16 mouse cellular contexts compared by ENCODE assay signal in the genomic region with DNA sequence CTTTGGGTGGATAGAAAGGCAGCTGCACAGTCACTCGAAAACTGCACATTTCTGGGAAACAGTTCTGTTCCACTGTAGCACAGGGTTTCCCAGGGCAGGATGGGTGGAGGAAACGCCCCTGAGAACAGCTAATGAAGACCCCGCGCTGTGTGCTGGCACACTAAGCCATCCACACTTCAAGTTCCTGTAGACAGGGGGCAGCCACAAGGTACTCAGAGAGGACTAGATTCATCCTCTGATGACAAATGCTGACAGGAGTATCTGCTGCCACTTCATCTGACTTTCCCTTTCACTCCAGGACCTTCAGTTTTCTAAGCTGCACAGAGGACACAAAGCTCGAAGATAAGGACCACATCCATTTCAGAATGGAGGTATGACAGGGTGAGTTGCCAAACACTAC. TPM values are rescaled to one million over a fixed set of nuclear protein-coding genes. Genes with fewer than 3 reads are reported as not detected.
DNase-seq lines count a peak whose midpoint lies in the region; ATAC-seq and TF ChIP-seq lines count a peak whose summit lies in the region.
"Had no signal": no experiment of that assay in that cellular context is flagged by ENCODE, and none has a peak within 500 bp of the region (broad histone marks: within the 10 kb centered on the region; RNA-seq: fewer than 3 reads in every experiment).

No protein-coding gene starts in this region.

- ATAC-seq in forebrain, embryonic 12.5 days (ENCODE audit: low FRiP score), result no peak
- ATAC-seq in forebrain, embryonic 15.5 days (replicated peaks), result peak; percentile 41; the same call in 1 of the 2 replicates
- peak; percentile 45; the same call in 1 of the 2 replicates for ATAC-seq in midbrain, postnatal 0 days (ENCODE audit: low FRiP score)
- ATAC-seq: Patski had no signal

- no peak for DNase-seq in forebrain, embryonic 10.5 days (ENCODE audit: extremely low spot score, low spot score)
- DNase-seq in layer of hippocampus, postnatal 10 days (ENCODE audit: low spot score in 2 of 2), result peak; percentile 39 to 51
- no peak for DNase-seq in layer of hippocampus, adult 8-10 months (ENCODE audit: low spot score in 2 of 2)
- no peak for DNase-seq in midbrain, postnatal 0 days (ENCODE audit: low spot score)
- DNase-seq in thymus, postnatal 4 days, result no peak
- no peak for DNase-seq in adipocyte (ENCODE audit: low spot score)
- DNase-seq: cerebellum, adult 11 months; cerebellum, postnatal 36 days; heart, adult 2 months; liver, embryonic 13.5 days; lung, postnatal 10 days had no signal

- peaks cover 30% of the 10 kb centered on the region for H3K36me3 ChIP-seq in forebrain, embryonic 12.5 days (replicated peaks)
- H3K36me3 ChIP-seq in forebrain, embryonic 10.5 days (replicated peaks), result peaks cover 20% of the 10 kb centered on the region
- peaks cover 33% of the 10 kb centered on the region for H3K36me3 ChIP-seq in forebrain, embryonic 15.5 days
- peaks cover 29% of the 10 kb centered on the region for H3K36me3 ChIP-seq in midbrain, postnatal 0 days (ENCODE audit: insufficient read depth, low read length)
- H3K36me3 ChIP-seq: liver, embryonic 13.5 days had no signal

- no peak overlapping the region for H3K4me3 ChIP-seq in forebrain, embryonic 12.5 days (replicated peaks)
- no peak overlapping the region for H3K4me3 ChIP-seq in forebrain, embryonic 10.5 days
- H3K4me3 ChIP-seq in forebrain, embryonic 15.5 days, result no peak overlapping the region
- H3K4me3 ChIP-seq in midbrain, postnatal 0 days (ENCODE audit: low read depth, low read length), result no peak overlapping the region
- H3K4me3 ChIP-seq: heart, adult 2 months; kidney, embryonic 15.5 days; liver, embryonic 13.5 days; megakaryocyte, embryonic 14.5 days had no signal

- no peak overlapping the region for H3K9ac ChIP-seq in forebrain, embryonic 12.5 days
- no peak overlapping the region for H3K9ac ChIP-seq in forebrain, embryonic 15.5 days (replicated peaks)
- H3K9ac ChIP-seq in midbrain, postnatal 0 days (replicated peaks; ENCODE audit: low read length, poor library complexity, severe bottlenecking), result no peak overlapping the region
- H3K9ac ChIP-seq: kidney, embryonic 15.5 days; liver, embryonic 13.5 days had no signal

- H3K27ac ChIP-seq in forebrain, embryonic 12.5 days, result 0 out of 2 replicates have a peak overlapping the region, but pooled peaks have one; percentile 42
- H3K27ac ChIP-seq in forebrain, embryonic 10.5 days, result no peak overlapping the region
- peak overlapping the region; percentile 85 for H3K27ac ChIP-seq in forebrain, embryonic 15.5 days (replicated peaks)
- H3K27ac ChIP-seq in midbrain, postnatal 0 days (ENCODE audit: low read depth, low read length), result peak overlapping the region; percentile 67; the same call in 1 of the 2 replicates
- H3K27ac ChIP-seq: heart, adult 2 months; kidney, embryonic 15.5 days; liver, embryonic 13.5 days had no signal

- no peaks in the 10 kb centered on the region for H3K9me3 ChIP-seq in forebrain, embryonic 12.5 days
- H3K9me3 ChIP-seq in forebrain, embryonic 10.5 days, result no peaks in the 10 kb centered on the region
- H3K9me3 ChIP-seq in forebrain, embryonic 15.5 days, result no peaks in the 10 kb centered on the region
- no peaks in the 10 kb centered on the region for H3K9me3 ChIP-seq in midbrain, postnatal 0 days (ENCODE audit: low read length)
- H3K9me3 ChIP-seq: kidney, embryonic 15.5 days; liver, embryonic 13.5 days; megakaryocyte, embryonic 14.5 days had no signal

- no peak overlapping the region for H3K4me2 ChIP-seq in forebrain, embryonic 12.5 days
- H3K4me2 ChIP-seq in forebrain, embryonic 15.5 days (replicated peaks), result no peak overlapping the region
- no peak overlapping the region for H3K4me2 ChIP-seq in midbrain, postnatal 0 days (ENCODE audit: low read depth, low read length, poor library complexity, severe bottlenecking)
- H3K4me2 ChIP-seq: kidney, embryonic 15.5 days; liver, embryonic 13.5 days had no signal

- 66% methylated on average over 5 of the region's 5 CpGs for WGBS in forebrain, embryonic 12.5 days
- 74% methylated on average over 5 of the region's 5 CpGs for WGBS in forebrain, embryonic 10.5 days
- WGBS in forebrain, embryonic 15.5 days, result 69% methylated on average over 5 of the region's 5 CpGs
- 73% methylated on average over 5 of the region's 5 CpGs for WGBS in midbrain, postnatal 0 days

- H3K4me1 ChIP-seq in forebrain, embryonic 12.5 days, result peaks cover 21% of the 10 kb centered on the region
- H3K4me1 ChIP-seq in forebrain, embryonic 10.5 days, result peaks cover 21% of the 10 kb centered on the region
- peaks cover 26% of the 10 kb centered on the region for H3K4me1 ChIP-seq in forebrain, embryonic 15.5 days
- peaks cover 6% of the 10 kb centered on the region; the same call in 1 of the 2 replicates for H3K4me1 ChIP-seq in midbrain, postnatal 0 days (ENCODE audit: insufficient read depth, low read length)
- H3K4me1 ChIP-seq: liver, embryonic 13.5 days had no signal

- TF ChIP-seq CTCF in midbrain, postnatal 0 days (IDR thresholded peaks at IDR 0.05), result peak; percentile 50

- H3K27me3 ChIP-seq in forebrain, embryonic 12.5 days, result peaks cover 38% of the 10 kb centered on the region
- peaks cover 83% of the 10 kb centered on the region for H3K27me3 ChIP-seq in forebrain, embryonic 10.5 days (ENCODE audit: poor library complexity, severe bottlenecking)
- H3K27me3 ChIP-seq in forebrain, embryonic 15.5 days, result no peaks in the 10 kb centered on the region
- no peaks in the 10 kb centered on the region for H3K27me3 ChIP-seq in midbrain, postnatal 0 days (ENCODE audit: insufficient read depth, low read length)
- H3K27me3 ChIP-seq: Patski had no signal

RNA-seq across cellular contexts. Expression of gene Calcoco1, which starts 17.2 kb away (rescaled TPM):
- polyA plus RNA-seq in forebrain, embryonic 12.5 days (2016; fragmentation: Nextera tagmentation; extraction: Ambion mirVana), result 38.8 and 42.7 TPM in 2 replicates
- polyA plus RNA-seq in forebrain, embryonic 10.5 days (2016; fragmentation: Nextera tagmentation; extraction: Ambion mirVana), result 21.9 and 24.0 TPM in 2 replicates
- 10 to 100 TPM; 57.7 to 62.7 TPM for total RNA-seq in layer of hippocampus, postnatal 10 days (2021)
- total RNA-seq in layer of hippocampus, adult 8-10 months (2022), result 10 to 100 TPM; 87.2 to 96.6 (median 91.0) TPM
- 72.1 and 74.5 TPM in 2 replicates for polyA plus RNA-seq in forebrain, embryonic 15.5 days (2015; fragmentation: Nextera tagmentation; extraction: Ambion mirVana)
- 34.4 and 34.7 TPM in 2 replicates for total RNA-seq in midbrain, postnatal 0 days (2014; rRNA removed)
- 27.1 and 27.2 TPM in 2 replicates for polyA plus RNA-seq in midbrain, postnatal 0 days (2015; fragmentation: Nextera tagmentation; extraction: Ambion mirVana)

RNA-seq across cellular contexts. Expression of gene Atp5g2, which starts 32.7 kb away (rescaled TPM):
- 67.4 and 67.5 TPM in 2 replicates for polyA plus RNA-seq in forebrain, embryonic 12.5 days (2016; fragmentation: Nextera tagmentation; extraction: Ambion mirVana)
- 65.1 and 69.2 TPM in 2 replicates for polyA plus RNA-seq in forebrain, embryonic 10.5 days (2016; fragmentation: Nextera tagmentation; extraction: Ambion mirVana)
- 10 to 100 TPM in 1 of 2 experiments, 1 to 10 TPM in 1; 5.9 to 17.8 TPM for total RNA-seq in layer of hippocampus, postnatal 10 days (2021)
- total RNA-seq in layer of hippocampus, adult 8-10 months (2022), result 10 to 100 TPM in 2 of 4 experiments, 1 to 10 TPM in 2; 7.0 to 12.5 (median 10.0) TPM
- 56.8 and 62.4 TPM in 2 replicates for polyA plus RNA-seq in forebrain, embryonic 15.5 days (2015; fragmentation: Nextera tagmentation; extraction: Ambion mirVana)
- total RNA-seq in midbrain, postnatal 0 days (2014; rRNA removed), result 187 and 348 TPM in 2 replicates
- 54.4 and 76.5 TPM in 2 replicates for polyA plus RNA-seq in midbrain, postnatal 0 days (2015; fragmentation: Nextera tagmentation; extraction: Ambion mirVana)

Comparison
In these comparisons a context has a peak if more than half of its experiments do, and no peak if none do; other contexts are left out.
1. DNase-seq: peak in layer of hippocampus, postnatal 10 days (2 of 2); none in forebrain, embryonic 10.5 days (single experiment), layer of hippocampus, adult 8-10 months (0 of 2), midbrain, postnatal 0 days (single experiment), thymus, postnatal 4 days (single experiment) and adipocyte (single experiment).